Mouse (Mus musculus) lung, postnatal 14 days (tissue): ENCODE measurements around the gene Blm.
A peak's percentile ranks its signal among the peaks of the same experiment; 100 is the strongest.
"Not testable (repeated sequence)": the region's sequence is repeated elsewhere in the genome, so short reads cannot be mapped to it uniquely, and the experiment has no call there.

ENCODE experiments used
- DNase-seq: peaks from one replicate; pipeline ENCODE4 v3.0.0; 2021

Gene Blm

GRCm38 (mm10) chr7:80531087-80531486 is 3.8 kb downstream of the Blm start:
- no peak for DNase-seq

GRCm38 (mm10) chr7:80530646-80531045 is 4.3 kb downstream of the Blm start:
- DNase-seq: no peak

- DNase-seq: peak; percentile 6
These were observed 8.2 kb downstream of the Blm start for GRCm38 (mm10) chr7:80526698-80527097.

- DNase-seq: no peak
These were observed 22.4 kb downstream of the Blm start for GRCm38 (mm10) chr7:80512408-80513085.

- DNase-seq: not testable (repeated sequence)
These were observed 27.2 kb downstream of the Blm start for GRCm38 (mm10) chr7:80507697-80508096.

- DNase-seq: no peak
These were observed 28.9 kb downstream of the Blm start for GRCm38 (mm10) chr7:80506007-80506406.

GRCm38 (mm10) chr7:80504920-80505319 is 30.0 kb downstream of the Blm start:
- DNase-seq: no peak

- DNase-seq: no peak
These were observed 33.9 kb downstream of the Blm start for GRCm38 (mm10) chr7:80501006-80501405.

- DNase-seq: no peak
These were observed 34.8 kb downstream of the Blm start for GRCm38 (mm10) chr7:80500099-80500498.

GRCm38 (mm10) chr7:80499190-80499962 is 35.5 kb downstream of the Blm start:
- no peak for DNase-seq

GRCm38 (mm10) chr7:80496656-80497055 is 38.3 kb downstream of the Blm start:
- no peak for DNase-seq

- no peak for DNase-seq
These were observed 39.7 kb downstream of the Blm start for GRCm38 (mm10) chr7:80495210-80495609.

GRCm38 (mm10) chr7:80491995-80492394 is 42.9 kb downstream of the Blm start:
- no peak for DNase-seq

- DNase-seq: no peak
These were observed 43.8 kb downstream of the Blm start for GRCm38 (mm10) chr7:80491086-80491485.

- no peak for DNase-seq
These were observed 44.6 kb downstream of the Blm start for GRCm38 (mm10) chr7:80490351-80490750.

GRCm38 (mm10) chr7:80489445-80489844 is 45.5 kb downstream of the Blm start:
- no peak for DNase-seq

GRCm38 (mm10) chr7:80487239-80487638 is 47.7 kb downstream of the Blm start:
- no peak for DNase-seq

- no peak for DNase-seq
These were observed 54.8 kb downstream of the Blm start for GRCm38 (mm10) chr7:80480097-80480496.

- no peak for DNase-seq
These were observed 61.1 kb downstream of the Blm start for GRCm38 (mm10) chr7:80473837-80474236.

- DNase-seq: no peak
These were observed 66.1 kb downstream of the Blm start for GRCm38 (mm10) chr7:80468851-80469250.

- no peak for DNase-seq
These were observed 67.6 kb downstream of the Blm start for GRCm38 (mm10) chr7:80467334-80467733.

- DNase-seq: no peak
These were observed 70.1 kb downstream of the Blm start for GRCm38 (mm10) chr7:80464831-80465230.

GRCm38 (mm10) chr7:80461891-80462290 is 73.0 kb downstream of the Blm start:
- DNase-seq: no peak

GRCm38 (mm10) chr7:80460892-80461291 is 74.0 kb downstream of the Blm start:
- no peak for DNase-seq

- DNase-seq: no peak
These were observed 74.7 kb downstream of the Blm start for GRCm38 (mm10) chr7:80460199-80460598.
